Mouse (Mus musculus) small intestine, adult 2 months (tissue): ENCODE results near the gene Tbc1d9b.

ENCODE experiments used
- CTCF ChIP-seq: fragments of 200-500 bp; IDR thresholded peaks from 2 replicates; pipeline ENCODE4 v1.5.1; 2012; ENCODE audit warnings: low read depth, mild to moderate bottlenecking, control low read depth, inconsistent platforms, low read length, moderate library complexity, mixed read lengths; ENCODE audit not compliant: insufficient replicate concordance, insufficient read length; ENCODE audit errors: extremely low read depth
- POLR2A ChIP-seq: fragments of 200-500 bp; IDR thresholded peaks from 2 replicates; pipeline ENCODE4 v1.6.1; 2012; ENCODE audit warnings: low read depth, mild to moderate bottlenecking, control low read depth, inconsistent platforms, low read length, moderate library complexity

DNA sequence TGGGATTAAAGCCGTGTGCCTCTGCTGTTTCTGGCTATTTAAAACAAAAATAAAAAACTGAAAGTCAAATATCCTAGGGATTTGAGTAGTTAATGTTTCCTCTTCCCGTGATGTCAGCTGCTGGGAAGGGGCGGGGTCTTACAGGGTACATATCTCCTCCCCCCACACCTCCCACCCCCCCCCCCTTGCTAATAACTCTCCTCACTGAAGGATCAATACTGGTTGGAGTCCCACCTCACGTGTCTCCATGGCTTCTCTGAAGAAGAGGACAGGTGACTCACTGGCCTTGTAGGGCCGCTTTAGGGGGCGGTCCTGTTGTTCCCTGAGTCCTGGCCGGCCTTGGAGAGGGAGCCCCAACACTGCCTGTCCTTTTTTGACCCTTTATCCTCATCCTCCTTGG lies 57.5 kb downstream of the Tbc1d9b start:
- TF ChIP-seq POLR2A (no peak), CTCF (no peak)
